Mouse (Mus musculus) E14TG2a.4 (cell line): ENCODE data around the gene Nap1l5.

ENCODE experiments used
- H3K27me3 ChIP-seq: 2 replicates; pipeline ENCODE4 v1.6.1; 2014; ENCODE audit warnings: low read length, control low read depth; ENCODE audit not compliant: insufficient read depth
- H3K36me3 ChIP-seq: 2 replicates; pipeline ENCODE4 v1.6.1; 2014; ENCODE audit warnings: low read length, control low read depth; ENCODE audit not compliant: insufficient read depth
- H3K4me1 ChIP-seq: replicated peaks from 2 replicates; pipeline ENCODE4 v1.6.1; 2014; ENCODE audit warnings: low read depth, low read length, control low read depth
- H3K4me3 ChIP-seq: replicated peaks from 2 replicates; pipeline ENCODE4 v1.5.1; 2014; ENCODE audit warnings: mild to moderate bottlenecking, low read length
- H3K9me3 ChIP-seq: 2 replicates; pipeline ENCODE4 v1.6.1; 2014; ENCODE audit warnings: low read length, control low read depth
- CTCF ChIP-seq: conservative IDR thresholded peaks from 2 replicates; pipeline ENCODE4 v1.5.1; 2014; ENCODE audit warnings: low read length
- NANOG ChIP-seq: IDR thresholded peaks from 2 replicates; pipeline ENCODE4 v1.6.1; 2014; ENCODE audit warnings: borderline replicate concordance, low read length, mixed read lengths
- POU5F1 ChIP-seq: IDR thresholded peaks from 2 replicates; pipeline ENCODE4 v1.6.1; 2014; ENCODE audit warnings: low read length, borderline replicate concordance

The Nap1l5 gene

DNA sequence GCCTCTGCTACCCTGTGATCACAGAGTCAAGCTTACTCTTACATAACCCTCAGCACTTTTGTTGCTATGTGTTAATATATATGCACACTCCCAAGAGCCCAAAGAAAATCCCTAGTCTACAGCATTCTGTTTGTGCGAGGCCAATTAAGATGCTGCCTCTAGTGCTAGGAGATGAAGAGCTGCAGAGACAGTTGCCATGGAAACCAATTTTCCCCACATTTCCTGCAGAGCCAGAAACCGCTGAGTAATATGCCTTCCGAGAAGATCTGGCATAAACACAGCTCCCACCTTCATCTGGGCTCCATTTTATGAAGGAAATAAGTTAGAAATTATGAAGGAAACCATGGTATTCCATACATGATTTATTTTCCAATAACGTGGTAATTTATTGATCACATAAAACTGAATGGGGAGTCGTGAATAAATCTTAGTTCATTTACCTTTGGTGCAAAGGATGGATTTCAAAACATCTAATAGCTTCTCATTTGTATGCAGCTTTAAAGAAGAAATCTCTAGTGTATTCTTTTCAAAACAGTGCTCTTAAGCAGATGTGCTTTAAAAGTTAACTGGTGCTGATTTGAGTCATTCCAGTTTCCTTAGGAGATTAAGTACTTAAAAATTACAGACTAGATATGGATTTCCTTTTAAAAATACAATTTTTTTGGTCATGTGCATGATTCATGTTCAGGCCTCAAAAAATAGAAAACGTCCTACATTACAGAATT lies 26.5 kb upstream of the Nap1l5 start:
- Histone ChIP-seq H3K4me3 (no peak overlapping the region), H3K36me3 (no peaks in the 10 kb centered on the region), H3K27me3 (no peaks in the 10 kb centered on the region), H3K9me3 (no peaks in the 10 kb centered on the region; the same call in 1 of the 2 replicates), H3K4me1 (peaks cover 9% of the 10 kb centered on the region)
- no peak for TF ChIP-seq POU5F1
- TF ChIP-seq CTCF = no peak
- TF ChIP-seq NANOG = no peak

DNA sequence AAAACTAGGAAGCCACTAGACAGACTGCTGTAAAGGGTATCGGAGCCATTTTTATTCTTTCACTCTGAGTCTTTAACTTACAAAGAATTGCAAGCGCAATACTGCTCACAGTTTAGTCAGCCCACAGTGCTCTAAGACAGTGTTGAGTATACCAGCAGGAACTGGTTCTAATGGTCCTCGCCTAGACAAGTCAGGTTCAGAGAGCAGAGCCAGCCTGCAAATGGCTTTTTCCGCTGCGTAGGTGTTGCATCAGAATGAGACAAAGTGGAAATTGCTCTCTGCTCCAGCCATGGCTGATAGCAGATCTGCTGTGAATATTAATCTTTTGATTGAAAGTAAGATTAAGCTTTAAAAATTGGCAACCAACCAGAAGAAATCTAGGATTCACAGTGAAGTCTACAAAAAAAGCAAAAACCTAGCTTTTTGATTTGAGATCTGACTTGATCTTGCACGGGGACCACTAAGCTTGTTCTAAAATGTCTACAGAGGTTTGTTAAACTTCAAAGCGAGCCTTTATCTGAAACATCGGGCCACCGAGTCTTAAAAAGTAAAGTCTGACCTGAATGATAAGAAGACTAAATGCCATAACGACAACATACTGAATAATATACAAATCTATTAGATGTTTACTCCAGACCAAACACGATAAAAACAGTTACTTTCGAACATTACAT lies 25.8 kb upstream of the Nap1l5 start:
- Histone ChIP-seq H3K9me3 (no peaks in the 10 kb centered on the region; the same call in 1 of the 2 replicates), H3K27me3 (no peaks in the 10 kb centered on the region), H3K4me3 (no peak overlapping the region), H3K4me1 (peaks cover 9% of the 10 kb centered on the region), H3K36me3 (no peaks in the 10 kb centered on the region)
- TF ChIP-seq POU5F1 (no peak), CTCF (no peak), NANOG (no peak)

DNA sequence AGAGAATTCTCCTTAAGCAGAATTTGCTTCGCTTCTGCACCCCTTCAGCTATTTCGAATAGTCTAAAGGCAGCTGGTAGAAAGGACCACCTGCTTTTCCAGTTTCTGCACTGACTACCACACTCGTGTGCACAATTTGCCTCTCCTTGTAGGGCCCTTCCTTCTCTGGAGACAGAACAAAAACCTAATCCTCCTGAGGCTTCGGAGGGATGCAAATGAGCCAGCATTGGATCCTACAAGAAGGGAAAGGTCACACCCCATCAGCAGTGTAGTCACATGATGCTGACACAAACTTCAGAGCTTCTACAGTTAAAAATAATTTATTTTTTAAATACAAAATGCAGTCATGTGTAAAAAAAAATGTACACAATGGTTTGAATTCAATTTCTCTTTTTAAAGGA lies 24.3 kb upstream of the Nap1l5 start:
- TF ChIP-seq CTCF = no peak
- no peak overlapping the region for H3K4me3 ChIP-seq
- H3K9me3 ChIP-seq = no peaks in the 10 kb centered on the region; the same call in 1 of the 2 replicates
- peaks cover 9% of the 10 kb centered on the region for H3K4me1 ChIP-seq
- no peaks in the 10 kb centered on the region for H3K36me3 ChIP-seq
- H3K27me3 ChIP-seq = no peaks in the 10 kb centered on the region

DNA sequence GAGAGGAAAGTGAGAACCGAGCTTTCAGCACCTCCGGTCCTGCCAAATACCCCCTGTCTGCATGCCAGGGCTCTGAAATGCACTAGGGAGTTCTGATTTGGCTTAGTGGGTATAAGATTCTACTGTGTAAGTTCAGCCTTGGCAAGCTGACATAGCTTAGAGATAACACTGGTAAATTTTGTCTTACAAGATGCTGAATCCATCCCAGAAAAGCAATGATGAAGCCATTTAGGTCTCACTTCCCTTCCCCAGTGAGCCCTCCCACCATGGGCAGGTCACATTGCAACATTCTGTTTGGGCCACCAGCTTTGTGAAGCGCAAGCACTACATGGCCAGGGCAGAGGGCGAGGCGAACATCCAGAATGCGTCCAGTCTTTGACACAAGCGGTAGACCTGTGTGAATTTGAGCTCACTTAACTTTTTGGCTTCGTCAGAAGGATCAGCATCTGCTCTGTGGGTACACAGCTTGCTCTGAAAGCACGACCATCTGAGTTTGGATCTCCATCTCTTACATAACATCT lies 23.1 kb upstream of the Nap1l5 start:
- TF ChIP-seq NANOG (no peak), POU5F1 (no peak), CTCF (no peak)
- H3K27me3 ChIP-seq = no peaks in the 10 kb centered on the region
- H3K36me3 ChIP-seq = no peaks in the 10 kb centered on the region
- H3K4me3 ChIP-seq = no peak overlapping the region
- peaks cover 9% of the 10 kb centered on the region for H3K4me1 ChIP-seq
- H3K9me3 ChIP-seq = no peaks in the 10 kb centered on the region; the same call in 1 of the 2 replicates

DNA sequence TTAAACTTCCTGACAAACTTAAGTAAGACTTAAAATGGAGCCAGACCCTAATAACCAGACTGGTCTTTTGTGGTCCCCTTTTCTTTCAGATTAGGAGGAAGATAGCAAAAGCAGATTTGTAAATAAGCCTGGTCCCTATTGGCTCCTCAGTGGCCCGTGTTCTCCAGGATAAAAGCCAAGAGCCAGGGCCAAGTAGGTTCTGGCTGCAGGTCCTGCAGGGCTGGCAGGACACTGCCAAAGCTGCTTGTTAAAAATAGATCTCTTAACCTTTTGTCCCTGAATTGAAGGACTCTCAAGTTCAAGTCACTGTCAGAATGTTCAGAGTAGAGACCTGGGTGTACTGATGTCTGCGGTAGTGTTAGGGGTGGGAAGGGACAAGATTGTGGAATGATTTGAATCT lies 21.0 kb upstream of the Nap1l5 start:
- Histone ChIP-seq H3K27me3 (no peaks in the 10 kb centered on the region), H3K36me3 (no peaks in the 10 kb centered on the region), H3K4me1 (0 out of 2 replicates have a peak, but pooled peaks cover 3% of the 10 kb centered on the region), H3K4me3 (no peak overlapping the region), H3K9me3 (no peaks in the 10 kb centered on the region; the same call in 1 of the 2 replicates)
- no peak for TF ChIP-seq POU5F1

DNA sequence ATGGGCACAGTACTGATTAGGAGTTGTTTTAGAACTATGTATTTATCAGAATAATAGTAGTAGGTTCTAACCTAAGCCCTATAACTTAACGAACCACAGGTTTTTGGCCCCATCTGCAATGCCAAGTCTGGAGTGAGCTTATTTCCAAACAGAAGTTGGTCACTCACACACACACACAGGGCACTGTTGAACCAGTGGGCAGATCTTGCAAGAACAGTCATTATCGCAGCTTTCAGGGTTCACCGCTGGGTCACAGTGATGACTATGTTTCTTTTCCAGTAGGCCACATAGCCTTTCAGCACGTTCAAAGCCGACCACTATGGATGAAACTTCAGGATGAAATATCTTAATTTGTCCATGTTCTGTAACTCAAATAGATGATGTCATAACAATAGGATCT lies 15.6 kb upstream of the Nap1l5 start:
- Histone ChIP-seq H3K9me3 (peaks cover 15% of the 10 kb centered on the region), H3K36me3 (peaks cover 17% of the 10 kb centered on the region), H3K4me1 (no peaks in the 10 kb centered on the region), H3K4me3 (no peak overlapping the region), H3K27me3 (no peaks in the 10 kb centered on the region)
- TF ChIP-seq CTCF (no peak), NANOG (no peak)

DNA sequence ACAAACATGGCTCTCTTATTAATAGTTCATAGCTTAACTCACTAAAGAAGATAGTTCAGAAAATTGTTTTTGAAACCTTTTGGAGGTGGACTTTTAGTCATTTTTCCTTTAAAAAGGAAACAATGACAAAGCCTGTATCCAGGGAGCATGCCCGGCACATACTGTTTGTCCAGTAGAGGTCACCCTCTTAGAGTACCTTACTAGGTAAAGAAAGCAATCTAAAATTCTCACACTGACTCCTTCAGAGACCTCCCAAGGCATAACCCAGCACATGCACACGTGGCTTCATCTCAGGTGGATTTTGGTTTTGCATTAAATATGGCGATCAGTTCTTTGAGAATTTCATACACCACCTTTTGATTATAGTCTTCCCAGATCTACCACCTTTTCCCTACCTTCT lies 14.7 kb upstream of the Nap1l5 start:
- no peaks in the 10 kb centered on the region for H3K27me3 ChIP-seq
- H3K4me3 ChIP-seq = no peak overlapping the region
- TF ChIP-seq CTCF = no peak
- TF ChIP-seq POU5F1 = no peak
- TF ChIP-seq NANOG = no peak
- no peaks in the 10 kb centered on the region for H3K4me1 ChIP-seq
- H3K36me3 ChIP-seq = peaks cover 18% of the 10 kb centered on the region
- H3K9me3 ChIP-seq = peaks cover 15% of the 10 kb centered on the region

DNA sequence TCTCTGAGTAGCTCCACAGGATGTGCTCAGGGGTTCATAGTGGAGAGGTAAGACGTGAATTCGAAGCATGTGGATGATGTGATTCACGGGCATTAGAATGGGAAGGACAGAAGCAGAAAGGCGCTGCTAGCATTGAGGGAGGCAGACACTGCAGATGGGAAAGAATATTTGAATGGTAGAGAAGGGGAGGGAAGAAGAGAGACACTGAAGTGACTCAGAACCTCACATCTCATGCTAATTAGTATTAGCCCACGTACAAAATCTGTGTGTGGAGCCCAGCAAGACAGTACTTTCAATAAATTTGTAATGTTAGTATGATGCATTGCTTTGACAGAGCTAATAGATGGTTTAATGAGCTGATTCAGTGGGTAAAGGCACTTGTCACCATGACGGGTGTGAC lies 13.9 kb upstream of the Nap1l5 start:
- TF ChIP-seq NANOG (no peak), POU5F1 (no peak), CTCF (no peak)
- Histone ChIP-seq H3K27me3 (no peaks in the 10 kb centered on the region), H3K36me3 (peaks cover 22% of the 10 kb centered on the region), H3K4me3 (no peak overlapping the region), H3K9me3 (peaks cover 19% of the 10 kb centered on the region), H3K4me1 (no peaks in the 10 kb centered on the region)

DNA sequence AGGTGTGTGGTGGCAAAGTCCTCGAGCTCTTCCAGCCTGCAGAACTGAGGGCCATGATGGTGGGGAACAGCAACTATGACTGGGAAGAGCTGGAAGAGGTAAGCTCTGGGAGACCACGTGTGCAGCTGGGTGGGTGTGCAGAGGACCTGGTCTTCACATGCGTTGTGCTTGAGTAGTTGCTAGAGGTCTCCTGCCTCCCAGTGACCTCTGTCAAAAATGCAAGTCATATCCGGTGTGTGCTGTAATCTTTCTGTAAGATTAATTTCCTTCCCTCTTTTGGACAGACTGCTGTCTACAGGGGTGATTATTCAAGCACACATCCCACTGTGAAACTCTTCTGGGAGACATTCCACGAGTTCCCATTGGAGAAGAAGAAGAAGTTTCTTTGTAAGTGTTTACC lies 9.6 kb upstream of the Nap1l5 start:
- no peaks in the 10 kb centered on the region for H3K4me1 ChIP-seq
- no peak overlapping the region for H3K4me3 ChIP-seq
- H3K36me3 ChIP-seq = peaks cover 22% of the 10 kb centered on the region
- no peaks in the 10 kb centered on the region for H3K27me3 ChIP-seq
- TF ChIP-seq NANOG = no peak
- no peak for TF ChIP-seq CTCF
- no peak for TF ChIP-seq POU5F1
- peaks cover 40% of the 10 kb centered on the region for H3K9me3 ChIP-seq
